Mouse (Mus musculus) lung, postnatal 0 days (tissue): ENCODE data around the gene Ttc26. TPM values are rescaled to one million over a fixed set of nuclear protein-coding genes. Genes with fewer than 3 reads are reported as not detected.
"Not testable (repeated sequence)": the region's sequence is repeated elsewhere in the genome, so short reads cannot be mapped to it uniquely, and the experiment has no call there.

Experiments
- ATAC-seq: fragments of 200-750 bp; cut with Nextera tagmentation; 2 replicates; pipeline ENCODE4 v1.8.0; 2017; ENCODE audit warnings: moderate library complexity
- DNase-seq: peaks from one replicate; pipeline ENCODE4 v3.0.0-alpha.2; 2016; ENCODE audit warnings: low spot score
- H3K27ac ChIP-seq: fragments of 300-500 bp; sonication (generic); 2 replicates; pipeline ENCODE4 v1.5.1; 2014; ENCODE audit warnings: antibody characterized with exemption, mild to moderate bottlenecking, low read length, mixed read lengths
- H3K27me3 ChIP-seq: fragments of 300-500 bp; sonication (generic); replicated peaks from 2 replicates; pipeline ENCODE4 v1.6.1; 2014; ENCODE audit warnings: low read length, mixed read lengths; ENCODE audit not compliant: insufficient read depth
- H3K36me3 ChIP-seq: fragments of 300-500 bp; sonication (generic); 2 replicates; pipeline ENCODE4 v1.6.1; 2014; ENCODE audit warnings: low read length, mixed read lengths; ENCODE audit not compliant: insufficient read depth
- H3K4me1 ChIP-seq: fragments of 300-500 bp; sonication (generic); 2 replicates; pipeline ENCODE4 v1.6.1; 2014; ENCODE audit warnings: antibody characterized with exemption, low read depth, low read length, mixed read lengths; ENCODE audit not compliant: insufficient read depth
- H3K4me2 ChIP-seq: fragments of 300-500 bp; sonication (generic); replicated peaks from 2 replicates; pipeline ENCODE4 v1.6.1; 2014; ENCODE audit warnings: low read depth, mild to moderate bottlenecking, low read length, moderate library complexity, mixed read lengths
- H3K4me3 ChIP-seq: fragments of 300-500 bp; sonication (generic); 2 replicates; pipeline ENCODE4 v1.5.1; 2014; ENCODE audit warnings: low read depth, low read length
- H3K9ac ChIP-seq: fragments of 300-500 bp; sonication (generic); replicated peaks from 2 replicates; pipeline ENCODE4 v1.6.1; 2014; ENCODE audit warnings: low read depth, mild to moderate bottlenecking
- H3K9me3 ChIP-seq: fragments of 300-500 bp; sonication (generic); 2 replicates; pipeline ENCODE4 v1.6.1; 2016; ENCODE audit warnings: low read length, mixed read lengths
- CTCF ChIP-seq: IDR thresholded peaks from 2 replicates; pipeline ENCODE4 v1.5.1; 2016; ENCODE audit warnings: antibody characterized with exemption, mild to moderate bottlenecking
- EP300 ChIP-seq: IDR thresholded peaks from 2 replicates; pipeline ENCODE4 v1.6.1; 2016; ENCODE audit warnings: antibody characterized with exemption, mild to moderate bottlenecking, control low read depth
- WGBS: fragments of 180-500 bp; shearing (Covaris S2); extraction: QIAGEN DNeasy Blood & Tissue Kit; methylation state at CpG from one replicate; pipeline ENCODE4 v1.1.7; 2014; 5-methylcytosine and 5-hydroxymethylcytosine counted together
- polyA plus RNA-seq: library from polyadenylated mRNA; unstranded; fragments of >200 nt; fragmentation: Nextera tagmentation; extraction: Ambion mirVana; gene quantifications from 2 replicates; pipeline ENCODE4 v1.2.1, GENCODE M21; 2015

The Ttc26 gene
- polyA plus RNA-seq, 1 experiment from 2014 or later, result 2.3 TPM

- no peaks in the 10 kb centered on the region for H3K9me3 ChIP-seq
- WGBS, result 83% methylated on average over 1 of the region's 1 CpGs
- H3K36me3 ChIP-seq, result no peaks in the 10 kb centered on the region
- H3K27me3 ChIP-seq, result no peaks in the 10 kb centered on the region
- no peak overlapping the region for H3K4me2 ChIP-seq
- no peak overlapping the region for H3K4me3 ChIP-seq
- TF ChIP-seq CTCF, result no peak
- TF ChIP-seq EP300, result no peak
- ATAC-seq (no peak), DNase-seq (no peak)
- H3K9ac ChIP-seq, result no peak overlapping the region
- H3K27ac ChIP-seq, result no peak overlapping the region
- no peaks in the 10 kb centered on the region for H3K4me1 ChIP-seq
These were observed 7.0 kb upstream of the Ttc26 start for GRCm38 (mm10) chr6:38374271-38374670.

GRCm38 (mm10) chr6:38380764-38381128, 523 bp upstream of the Ttc26 start:
- peak overlapping the region; percentile 39 for H3K9ac ChIP-seq
- DNase-seq (peak; percentile 7), ATAC-seq (no peak)
- TF ChIP-seq CTCF, result no peak
- TF ChIP-seq EP300, result no peak
- 5% methylated on average over 4 of the region's 4 CpGs for whole genome bisulfite sequencing
- peak overlapping the region; percentile 39; the same call in 1 of the 2 replicates for H3K27ac ChIP-seq
- peak overlapping the region; percentile 62 for H3K4me2 ChIP-seq
- no peaks in the 10 kb centered on the region for H3K9me3 ChIP-seq
- no peaks in the 10 kb centered on the region for H3K36me3 ChIP-seq
- H3K27me3 ChIP-seq, result no peaks in the 10 kb centered on the region
- no peaks in the 10 kb centered on the region for H3K4me1 ChIP-seq
- H3K4me3 ChIP-seq, result peak overlapping the region; percentile 44

GRCm38 (mm10) chr6:38389671-38390070, 8.4 kb downstream of the Ttc26 start:
- H3K27ac ChIP-seq, result no peak overlapping the region
- no peak overlapping the region for H3K9ac ChIP-seq
- no peaks in the 10 kb centered on the region for H3K9me3 ChIP-seq
- peak; percentile 54 for DNase-seq
- no peak overlapping the region for H3K4me2 ChIP-seq
- no peaks in the 10 kb centered on the region for H3K36me3 ChIP-seq
- ATAC-seq, result no peak
- H3K27me3 ChIP-seq, result no peaks in the 10 kb centered on the region
- WGBS, result 82% methylated on average over 3 of the region's 3 CpGs
- peak; percentile 58 for TF ChIP-seq CTCF
- TF ChIP-seq EP300, result no peak
- no peaks in the 10 kb centered on the region for H3K4me1 ChIP-seq
- H3K4me3 ChIP-seq, result no peak overlapping the region

GRCm38 (mm10) chr6:38432457-38432856, 51.2 kb downstream of the Ttc26 start:
- H3K36me3 ChIP-seq, H3K4me3 ChIP-seq, H3K4me1 ChIP-seq, DNase-seq, H3K9ac ChIP-seq, H3K27me3 ChIP-seq, H3K9me3 ChIP-seq, H3K27ac ChIP-seq, ATAC-seq: not testable (repeated sequence)
- 77% methylated on average over 5 of the region's 5 CpGs for WGBS
- H3K4me2 ChIP-seq, result peak overlapping the region; percentile 84; the same call in 1 of the 2 replicates

GRCm38 (mm10) chr6:38433261-38434033, 52.2 kb downstream of the Ttc26 start, which contains the start of gene Ubn2:
TSS of gene Ubn2 (plus strand) at chr6:38433950.
- H3K4me1 ChIP-seq, result peaks cover 4% of the 10 kb centered on the region; the same call in 1 of the 2 replicates
- H3K36me3 ChIP-seq, result no peaks in the 10 kb centered on the region
- peak within 1 kb of the TSS; percentile 93 for H3K4me3 ChIP-seq
- peak within 1 kb of the TSS; percentile 84 for H3K4me2 ChIP-seq
- peak within 1 kb of the TSS; percentile 99 for H3K27ac ChIP-seq
- H3K9me3 ChIP-seq, result no peaks in the 10 kb centered on the region
- H3K9ac ChIP-seq, result peak within 1 kb of the TSS; percentile 85
- no peaks in the 10 kb centered on the region for H3K27me3 ChIP-seq
- DNase-seq (peak; percentile 100), ATAC-seq (peak; percentile 97)
- WGBS, result under 1% methylated on average over 61 of the region's 64 CpGs
- TF ChIP-seq EP300 (no peak), CTCF (0 out of 2 replicates have a peak, but pooled peaks have one; percentile 4)

- TF ChIP-seq CTCF (no peak), EP300 (no peak)
- under 1% methylated on average over 66 of the region's 118 CpGs for WGBS
These were observed 53.1 kb downstream of the Ttc26 start for GRCm38 (mm10) chr6:38434055-38435023.

More at GRCm38 (mm10) chr6:38434055-38435023, 53.1 kb downstream of the Ttc26 start:
- Histone ChIP-seq H3K9ac (peak overlapping the region; percentile 85), H3K36me3 (no peaks in the 10 kb centered on the region), H3K27ac (peak overlapping the region; percentile 99), H3K4me2 (peak overlapping the region; percentile 84), H3K27me3 (no peaks in the 10 kb centered on the region), H3K4me1 (peaks cover 4% of the 10 kb centered on the region; the same call in 1 of the 2 replicates), H3K9me3 (no peaks in the 10 kb centered on the region), H3K4me3 (peak overlapping the region; percentile 93)
- ATAC-seq (peak; percentile 74), DNase-seq (peak; percentile 70)
